Mouse (Mus musculus): ENCODE data around the gene Ifngr2. TPM values are rescaled to one million over a fixed set of nuclear protein-coding genes. Genes with fewer than 3 reads are reported as not detected.
"Not testable (repeated sequence)": the region's sequence is repeated elsewhere in the genome, so short reads cannot be mapped to it uniquely, and the experiment has no call there.

Ifngr2 gene
- polyA plus RNA-seq, 1 experiment: 5.0 TPM

DNA sequence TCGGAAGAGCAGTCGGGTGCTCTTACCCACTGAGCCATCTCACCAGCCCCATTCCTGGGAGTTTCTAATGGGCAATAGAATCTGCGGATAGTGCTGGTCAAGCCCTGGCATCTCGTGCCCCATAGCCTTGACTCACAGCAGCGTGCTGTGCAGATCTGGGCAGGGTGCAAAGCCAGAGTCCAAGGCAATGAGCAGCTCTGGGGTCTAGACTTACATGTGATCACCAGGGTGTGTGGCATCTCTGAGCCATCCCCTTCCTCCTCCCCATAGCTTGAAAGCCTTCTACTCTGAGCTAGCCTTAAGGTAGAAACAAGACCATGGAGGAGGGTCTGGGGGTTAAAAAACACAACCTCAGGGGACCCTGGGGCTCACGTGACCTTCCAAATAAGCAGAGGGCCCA, 20.6 kb upstream of the Ifngr2 start:
- Histone ChIP-seq H3K9me3 (replicated peaks; ENCODE audit: control insufficient read depth, insufficient read depth, low read length, poor library complexity, severe bottlenecking) (no peaks in the 10 kb centered on the region), H3K4me1 (ENCODE audit: control insufficient read depth, insufficient read depth, low read length) (no peaks in the 10 kb centered on the region), H3K27ac (ENCODE audit: insufficient read depth, low read length) (no peak overlapping the region), H3K27me3 (ENCODE audit: control insufficient read depth, insufficient read depth, low read length, poor library complexity, severe bottlenecking) (no peaks in the 10 kb centered on the region), H3K9ac (ENCODE audit: low read depth, poor library complexity, severe bottlenecking) (no peak overlapping the region), H3K4me3 (ENCODE audit: low read depth, low read length) (no peak overlapping the region), H3K36me3 (ENCODE audit: control insufficient read depth, insufficient read depth, low read length, poor library complexity, severe bottlenecking) (no peaks in the 10 kb centered on the region)
- TF ChIP-seq POLR2A (IDR thresholded peaks at IDR 0.05; ENCODE audit: insufficient read depth, low read length) (no peak), EP300 (IDR thresholded peaks at IDR 0.05; ENCODE audit: insufficient read depth, low read depth, low read length) (no peak), CTCF (IDR thresholded peaks at IDR 0.05; ENCODE audit: low read depth, low read length) (no peak)

DNA sequence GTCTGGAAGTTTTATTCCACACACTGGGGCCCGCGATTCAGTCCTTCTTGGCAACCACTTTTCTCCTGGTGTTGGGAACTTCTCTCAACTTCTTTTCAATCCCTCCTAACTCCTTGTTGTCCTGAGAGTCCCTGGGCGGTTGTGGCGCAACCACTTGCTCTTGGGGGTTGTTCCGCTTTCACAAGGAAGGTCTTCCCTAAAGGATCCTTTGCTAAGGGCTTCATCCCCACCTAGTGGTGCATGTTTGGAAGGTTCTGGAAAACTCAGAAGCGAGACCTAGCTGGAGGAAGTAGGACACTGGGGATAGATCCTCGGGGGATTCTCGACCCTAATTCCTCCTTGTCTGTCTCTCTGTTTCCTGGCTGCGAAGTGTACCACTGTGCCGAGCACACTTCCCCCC, 19.8 kb upstream of the Ifngr2 start:
- Histone ChIP-seq H3K9me3 (replicated peaks; ENCODE audit: control insufficient read depth, insufficient read depth, low read length, poor library complexity, severe bottlenecking) (no peaks in the 10 kb centered on the region), H3K27ac (ENCODE audit: insufficient read depth, low read length) (no peak overlapping the region), H3K9ac (ENCODE audit: low read depth, poor library complexity, severe bottlenecking) (no peak overlapping the region), H3K4me3 (ENCODE audit: low read depth, low read length) (no peak overlapping the region), H3K27me3 (ENCODE audit: control insufficient read depth, insufficient read depth, low read length, poor library complexity, severe bottlenecking) (no peaks in the 10 kb centered on the region), H3K36me3 (ENCODE audit: control insufficient read depth, insufficient read depth, low read length, poor library complexity, severe bottlenecking) (no peaks in the 10 kb centered on the region), H3K4me1 (ENCODE audit: control insufficient read depth, insufficient read depth, low read length) (no peaks in the 10 kb centered on the region)
- TF ChIP-seq POLR2A (IDR thresholded peaks at IDR 0.05; ENCODE audit: insufficient read depth, low read length): no peak
- TF ChIP-seq EP300 (IDR thresholded peaks at IDR 0.05; ENCODE audit: insufficient read depth, low read depth, low read length): no peak
- no peak for TF ChIP-seq CTCF (IDR thresholded peaks at IDR 0.05; ENCODE audit: low read depth, low read length)

GRCm38 (mm10) chr16:91527500-91527899, 19.4 kb upstream of the Ifngr2 start:
- no peak overlapping the region for H3K27ac ChIP-seq (ENCODE audit: insufficient read depth, low read length)

GRCm38 (mm10) chr16:91528578-91528977, 18.3 kb upstream of the Ifngr2 start:
- no peak overlapping the region for H3K27ac ChIP-seq (ENCODE audit: insufficient read depth, low read length)
- no peak overlapping the region for H3K4me3 ChIP-seq (ENCODE audit: low read depth, low read length)
- TF ChIP-seq EP300 (IDR thresholded peaks at IDR 0.05; ENCODE audit: insufficient read depth, low read depth, low read length) (no peak), CTCF (IDR thresholded peaks at IDR 0.05; ENCODE audit: low read depth, low read length) (peak; percentile 13)
- no peaks in the 10 kb centered on the region for H3K4me1 ChIP-seq (ENCODE audit: control insufficient read depth, insufficient read depth, low read length)
- no peaks in the 10 kb centered on the region for H3K9me3 ChIP-seq (replicated peaks; ENCODE audit: control insufficient read depth, insufficient read depth, low read length, poor library complexity, severe bottlenecking)
- no peaks in the 10 kb centered on the region for H3K36me3 ChIP-seq (ENCODE audit: control insufficient read depth, insufficient read depth, low read length, poor library complexity, severe bottlenecking)
- no peaks in the 10 kb centered on the region for H3K27me3 ChIP-seq (ENCODE audit: control insufficient read depth, insufficient read depth, low read length, poor library complexity, severe bottlenecking)
- no peak overlapping the region for H3K9ac ChIP-seq (ENCODE audit: low read depth, poor library complexity, severe bottlenecking)

More at GRCm38 (mm10) chr16:91527500-91527899, 19.4 kb upstream of the Ifngr2 start:
- H3K36me3 ChIP-seq (ENCODE audit: control insufficient read depth, insufficient read depth, low read length, poor library complexity, severe bottlenecking): no peaks in the 10 kb centered on the region
- no peaks in the 10 kb centered on the region for H3K9me3 ChIP-seq (replicated peaks; ENCODE audit: control insufficient read depth, insufficient read depth, low read length, poor library complexity, severe bottlenecking)
- TF ChIP-seq CTCF (IDR thresholded peaks at IDR 0.05; ENCODE audit: low read depth, low read length) (no peak), EP300 (IDR thresholded peaks at IDR 0.05; ENCODE audit: insufficient read depth, low read depth, low read length) (no peak), POLR2A (IDR thresholded peaks at IDR 0.05; ENCODE audit: insufficient read depth, low read length) (no peak)
- H3K4me3 ChIP-seq (ENCODE audit: low read depth, low read length): no peak overlapping the region
- H3K27me3 ChIP-seq (ENCODE audit: control insufficient read depth, insufficient read depth, low read length, poor library complexity, severe bottlenecking): no peaks in the 10 kb centered on the region
- H3K4me1 ChIP-seq (ENCODE audit: control insufficient read depth, insufficient read depth, low read length): no peaks in the 10 kb centered on the region
- H3K9ac ChIP-seq (ENCODE audit: low read depth, poor library complexity, severe bottlenecking): no peak overlapping the region

GRCm38 (mm10) chr16:91530830-91531229, 16.0 kb upstream of the Ifngr2 start:
- H3K36me3 ChIP-seq (ENCODE audit: control insufficient read depth, insufficient read depth, low read length, poor library complexity, severe bottlenecking); H3K27me3 ChIP-seq (ENCODE audit: control insufficient read depth, insufficient read depth, low read length, poor library complexity, severe bottlenecking); H3K27ac ChIP-seq (ENCODE audit: insufficient read depth, low read length); H3K4me1 ChIP-seq (ENCODE audit: control insufficient read depth, insufficient read depth, low read length); H3K9me3 ChIP-seq (replicated peaks; ENCODE audit: control insufficient read depth, insufficient read depth, low read length, poor library complexity, severe bottlenecking); H3K9ac ChIP-seq (ENCODE audit: low read depth, poor library complexity, severe bottlenecking); H3K4me3 ChIP-seq (ENCODE audit: low read depth, low read length): not testable (repeated sequence)

- no peaks in the 10 kb centered on the region for H3K36me3 ChIP-seq (ENCODE audit: control insufficient read depth, insufficient read depth, low read length, poor library complexity, severe bottlenecking)
- TF ChIP-seq CTCF (IDR thresholded peaks at IDR 0.05; ENCODE audit: low read depth, low read length) (no peak), POLR2A (IDR thresholded peaks at IDR 0.05; ENCODE audit: insufficient read depth, low read length) (no peak), EP300 (IDR thresholded peaks at IDR 0.05; ENCODE audit: insufficient read depth, low read depth, low read length) (no peak)
- H3K9ac ChIP-seq (ENCODE audit: low read depth, poor library complexity, severe bottlenecking): no peak overlapping the region
- H3K4me1 ChIP-seq (ENCODE audit: control insufficient read depth, insufficient read depth, low read length): no peaks in the 10 kb centered on the region
- H3K27ac ChIP-seq (ENCODE audit: insufficient read depth, low read length): no peak overlapping the region
- no peaks in the 10 kb centered on the region for H3K27me3 ChIP-seq (ENCODE audit: control insufficient read depth, insufficient read depth, low read length, poor library complexity, severe bottlenecking)
- H3K9me3 ChIP-seq (replicated peaks; ENCODE audit: control insufficient read depth, insufficient read depth, low read length, poor library complexity, severe bottlenecking): no peaks in the 10 kb centered on the region
- H3K4me3 ChIP-seq (ENCODE audit: low read depth, low read length): no peak overlapping the region
Measured at GRCm38 (mm10) chr16:91531856-91532255, 15.0 kb upstream of the Ifngr2 start.
